Mouse (Mus musculus): Measurements from ENCODE around the gene Iqsec2. TPM values are rescaled to one million over a fixed set of nuclear protein-coding genes. Genes with fewer than 3 reads are reported as not detected.

The Iqsec2 gene
- total RNA-seq, 4 experiments from 2014 or later, result 13.0 to 24.4 (median 16.3) TPM

- no peak for DNase-seq (ENCODE audit: low spot score in 2 of 2)
Measured at GRCm38 (mm10) chrX:152244492-152245189, 100.6 kb downstream of the Iqsec2 start.

- no peak for DNase-seq (ENCODE audit: low spot score in 2 of 2)
Measured at GRCm38 (mm10) chrX:152271189-152271588, 127.1 kb downstream of the Iqsec2 start.

Other genes starting within 250 kb of the Iqsec2 start
- 100 to 1,000 TPM in 2 of 4 experiments, 10 to 100 TPM in 2; 77.2 to 121 (median 96.8) TPM for gene Hsd17b10, start 142.4 kb upstream of the Iqsec2 start, total RNA-seq (2022)
- under 1 TPM in 3 of 4 experiments, not detected in 1; 0.24 to 0.75 (median 0.41) TPM for gene Ribc1, start 128.0 kb upstream of the Iqsec2 start, total RNA-seq (2022)
- gene Smc1a, start 127.8 kb upstream of the Iqsec2 start, total RNA-seq (2022), result 10 to 100 TPM in 3 of 4 experiments, 1 to 10 TPM in 1; 9.5 to 15.1 (median 12.4) TPM
- 10 to 100 TPM; 17.0 to 30.6 (median 23.6) TPM for gene Kdm5c, start 88.8 kb downstream of the Iqsec2 start, total RNA-seq (2022)
- 1 to 10 TPM; 1.2 to 4.0 (median 2.4) TPM for gene Kantr, start 183.2 kb downstream of the Iqsec2 start, total RNA-seq (2022)
- 10 to 100 TPM in 3 of 4 experiments, 1 to 10 TPM in 1; 7.2 to 15.3 (median 12.2) TPM for gene Tspyl2, start 198.2 kb downstream of the Iqsec2 start, total RNA-seq (2022)
- under 1 TPM; 0.04 to 0.65 (median 0.24) TPM for gene Gpr173, start 224.4 kb downstream of the Iqsec2 start, total RNA-seq (2022)

Measured in gastrocnemius, adult 8-10 months (tissue).